Mouse (Mus musculus) hindbrain, embryonic 14.5 days (tissue): ENCODE data around the gene Gm42742. TPM values are rescaled to one million over a fixed set of nuclear protein-coding genes. Genes with fewer than 3 reads are reported as not detected.
A peak's percentile ranks its signal among the peaks of the same experiment; 100 is the strongest.

ENCODE experiments used
- ATAC-seq: fragments of 200-750 bp; cut with Nextera tagmentation; 2 replicates; pipeline ENCODE4 v1.8.0; 2017; ENCODE audit warnings: moderate number of reproducible peaks, mild to moderate bottlenecking, moderate TSS enrichment, moderate library complexity; ENCODE audit not compliant: low FRiP score
- DNase-seq: peaks from one replicate; pipeline ENCODE4 v3.0.0-alpha.2; 2015; ENCODE audit warnings: low spot score
- H3K27ac ChIP-seq: fragments of 300-500 bp; sonication (generic); 2 replicates; pipeline ENCODE4 v1.5.1; 2014; ENCODE audit warnings: mild to moderate bottlenecking, moderate library complexity
- H3K27me3 ChIP-seq: fragments of 300-500 bp; sonication (generic); 2 replicates; pipeline ENCODE4 v1.6.1; 2014; ENCODE audit warnings: mild to moderate bottlenecking, low read length, mixed read lengths; ENCODE audit not compliant: control insufficient read depth, insufficient read depth
- H3K36me3 ChIP-seq: fragments of 300-500 bp; sonication (generic); replicated peaks from 2 replicates; pipeline ENCODE4 v1.6.1; 2014; ENCODE audit not compliant: control insufficient read depth, insufficient read depth
- H3K4me1 ChIP-seq: fragments of 300-500 bp; sonication (generic); replicated peaks from 2 replicates; pipeline ENCODE4 v1.6.1; 2014; ENCODE audit warnings: antibody characterized with exemption, low read length, mixed read lengths; ENCODE audit not compliant: control insufficient read depth, insufficient read depth
- H3K4me2 ChIP-seq: fragments of 300-500 bp; sonication (generic); replicated peaks from 2 replicates; pipeline ENCODE4 v1.6.1; 2014; ENCODE audit warnings: mild to moderate bottlenecking, moderate library complexity
- H3K4me3 ChIP-seq: fragments of 300-500 bp; sonication (generic); replicated peaks from 2 replicates; pipeline ENCODE4 v1.5.1; 2014; ENCODE audit warnings: mild to moderate bottlenecking, low read length
- H3K9ac ChIP-seq: fragments of 300-500 bp; sonication (generic); 2 replicates; pipeline ENCODE4 v1.6.1; 2014
- H3K9me3 ChIP-seq: fragments of 300-500 bp; sonication (generic); 2 replicates; pipeline ENCODE4 v1.6.1; 2016; ENCODE audit warnings: low read length; ENCODE audit not compliant: control insufficient read depth
- WGBS: fragments of 180-500 bp; shearing (Covaris S2); extraction: QIAGEN DNeasy Blood & Tissue Kit; methylation state at CpG from one replicate; pipeline ENCODE4 v1.1.7; 2014; 5-methylcytosine and 5-hydroxymethylcytosine counted together
- polyA plus RNA-seq: library from polyadenylated mRNA; unstranded; fragments of >200 nt; fragmentation: Nextera tagmentation; extraction: Ambion mirVana; gene quantifications from 2 replicates; pipeline ENCODE4 v1.2.1, GENCODE M21; 2014

Gm42742 gene
- polyA plus RNA-seq, 1 experiment from 2014 or later = 52.3 TPM

DNA sequence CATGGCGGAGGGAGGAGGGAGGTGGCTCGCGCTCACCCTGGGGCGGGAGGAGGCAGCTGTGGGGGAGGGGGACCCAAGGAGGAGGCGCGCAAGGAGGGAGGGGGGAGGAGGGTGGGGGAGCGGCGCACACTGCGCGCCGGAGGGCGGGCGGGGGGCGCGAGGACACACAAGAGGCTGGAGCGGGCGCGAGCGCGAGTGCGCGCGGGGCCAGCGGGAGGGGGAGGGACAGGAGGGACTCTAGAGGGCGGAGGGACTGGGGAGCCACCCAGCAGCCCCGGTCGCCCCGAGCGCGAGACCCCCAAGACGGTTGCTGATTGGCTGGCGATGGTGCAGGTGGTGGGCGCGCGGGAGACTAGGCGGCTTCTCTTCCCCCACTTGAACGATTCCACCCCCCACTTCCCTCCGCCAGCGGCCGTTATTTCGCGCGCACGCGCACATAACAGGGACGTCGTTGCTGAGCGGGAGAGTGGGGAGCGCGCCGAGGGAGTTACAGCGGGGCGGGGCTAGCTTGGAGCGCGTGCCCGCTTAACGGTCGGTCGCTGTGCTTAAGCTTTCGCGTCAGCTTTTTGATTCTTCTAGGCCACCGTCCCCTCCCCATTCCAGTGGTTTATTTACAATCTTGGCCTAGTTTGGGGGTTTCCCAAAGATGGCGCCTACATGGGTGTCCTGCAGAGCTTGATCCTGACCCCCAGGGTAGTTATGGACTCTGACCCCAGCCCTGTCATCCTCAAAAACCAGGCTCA lies 6.3 kb upstream of the Gm42742 start, which contains the start of gene Maz:
Maz (minus strand) TSS at position 54 of the 743 bp plus-strand sequence.
- under 1% methylated on average over 52 of the region's 63 CpGs for WGBS

GRCm38 (mm10) chr7:127026616-127026983 lies 5.7 kb upstream of the Gm42742 start:
- WGBS = no CpG with 5 or more reads among the region's 48 CpGs
- ATAC-seq = no peak; the same call in 1 of the 2 replicates
- Histone ChIP-seq H3K9me3 (no peaks in the 10 kb centered on the region), H3K4me3 (peak overlapping the region; percentile 92), H3K9ac (peak overlapping the region; percentile 99), H3K4me2 (peak overlapping the region; percentile 90), H3K27ac (peak overlapping the region; percentile 100), H3K36me3 (peaks cover 32% of the 10 kb centered on the region), H3K27me3 (no peaks in the 10 kb centered on the region), H3K4me1 (peaks cover 35% of the 10 kb centered on the region)
- DNase-seq = peak; percentile 82

More for the DNA sequence above, 6.3 kb upstream of the Gm42742 start, which contains the start of gene Maz:
- Histone ChIP-seq H3K27ac (peak within 1 kb of the TSS; percentile 100), H3K27me3 (no peaks in the 10 kb centered on the region), H3K36me3 (peaks cover 30% of the 10 kb centered on the region), H3K4me1 (peaks cover 33% of the 10 kb centered on the region), H3K4me2 (peak within 1 kb of the TSS; percentile 90), H3K4me3 (peak within 1 kb of the TSS; percentile 92), H3K9me3 (no peaks in the 10 kb centered on the region), H3K9ac (peak within 1 kb of the TSS; percentile 99)
- ATAC-seq (peak; percentile 93), DNase-seq (peak; percentile 100)

GRCm38 (mm10) chr7:127026161-127026600 lies 5.3 kb upstream of the Gm42742 start:
- peaks cover 39% of the 10 kb centered on the region for H3K4me1 ChIP-seq

DNA sequence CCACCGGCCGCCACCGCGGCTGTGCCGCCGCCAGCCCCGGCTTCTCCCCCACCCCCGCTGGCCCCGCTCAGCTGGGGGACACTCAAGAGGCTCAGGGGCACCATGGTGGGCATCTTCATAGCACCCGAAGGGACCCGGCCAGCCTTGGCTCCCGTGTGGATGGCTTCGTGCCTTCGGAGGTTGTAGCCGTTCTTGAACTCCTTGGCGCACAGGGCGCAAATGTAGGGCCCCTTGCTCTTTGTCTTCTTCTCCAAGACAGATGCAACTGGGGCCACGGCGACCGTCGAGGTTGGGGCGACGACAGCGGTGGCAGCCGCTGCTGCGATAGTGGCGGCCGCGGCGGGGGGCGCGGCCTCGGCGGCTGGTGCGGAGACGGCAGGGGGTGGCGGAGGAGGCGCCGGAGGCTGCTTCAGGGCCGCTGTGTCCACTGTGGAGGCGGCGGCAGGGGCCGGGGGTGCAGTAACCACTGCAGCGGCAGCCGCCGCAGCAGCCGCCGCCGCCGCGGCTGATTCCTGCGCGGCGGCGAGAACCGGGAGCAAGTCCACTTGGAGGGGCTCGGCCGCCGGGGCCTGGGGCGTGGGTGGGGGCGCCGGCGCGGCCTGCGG lies 4.8 kb upstream of the Gm42742 start:
- peak overlapping the region; percentile 92 for H3K4me3 ChIP-seq
- DNase-seq (no peak), ATAC-seq (no peak)
- peaks cover 44% of the 10 kb centered on the region for H3K4me1 ChIP-seq
- under 1% methylated on average over 23 of the region's 65 CpGs for WGBS
- H3K36me3 ChIP-seq = peaks cover 32% of the 10 kb centered on the region
- peak overlapping the region; percentile 90 for H3K4me2 ChIP-seq
- peak overlapping the region; percentile 100 for H3K27ac ChIP-seq
- H3K9me3 ChIP-seq = no peaks in the 10 kb centered on the region
- H3K9ac ChIP-seq = peak overlapping the region; percentile 99
- H3K27me3 ChIP-seq = no peaks in the 10 kb centered on the region

More at GRCm38 (mm10) chr7:127026161-127026600, 5.3 kb upstream of the Gm42742 start:
- ATAC-seq (peak; percentile 7), DNase-seq (peak; percentile 43)
- Histone ChIP-seq H3K4me3 (peak overlapping the region; percentile 92), H3K27ac (peak overlapping the region; percentile 100), H3K27me3 (no peaks in the 10 kb centered on the region), H3K9me3 (no peaks in the 10 kb centered on the region), H3K9ac (peak overlapping the region; percentile 99), H3K36me3 (peaks cover 32% of the 10 kb centered on the region), H3K4me2 (peak overlapping the region; percentile 90)
- WGBS = 0% methylated on average over 18 of the region's 48 CpGs

GRCm38 (mm10) chr7:127024755-127025555 lies 4.1 kb upstream of the Gm42742 start:
- peak; percentile 74 for DNase-seq
- Histone ChIP-seq H3K27ac (peak overlapping the region; percentile 100), H3K4me3 (peak overlapping the region; percentile 92), H3K9me3 (no peaks in the 10 kb centered on the region), H3K4me2 (peak overlapping the region; percentile 90), H3K36me3 (peaks cover 32% of the 10 kb centered on the region), H3K4me1 (peaks cover 51% of the 10 kb centered on the region), H3K27me3 (no peaks in the 10 kb centered on the region), H3K9ac (peak overlapping the region; percentile 99)
- ATAC-seq = peak; percentile 21; the same call in 1 of the 2 replicates
- 1% methylated on average over 30 of the region's 30 CpGs for WGBS

- ATAC-seq = no peak
- Histone ChIP-seq H3K4me3 (peak overlapping the region; percentile 92), H3K9ac (peak overlapping the region; percentile 99), H3K9me3 (no peaks in the 10 kb centered on the region), H3K27ac (peak overlapping the region; percentile 100), H3K4me1 (peaks cover 55% of the 10 kb centered on the region), H3K27me3 (no peaks in the 10 kb centered on the region), H3K36me3 (peaks cover 32% of the 10 kb centered on the region), H3K4me2 (peak overlapping the region; percentile 90)
- no peak for DNase-seq
- WGBS = 23% methylated on average over 19 of the region's 19 CpGs
Observed at GRCm38 (mm10) chr7:127023896-127024690, 3.2 kb upstream of the Gm42742 start.

DNA sequence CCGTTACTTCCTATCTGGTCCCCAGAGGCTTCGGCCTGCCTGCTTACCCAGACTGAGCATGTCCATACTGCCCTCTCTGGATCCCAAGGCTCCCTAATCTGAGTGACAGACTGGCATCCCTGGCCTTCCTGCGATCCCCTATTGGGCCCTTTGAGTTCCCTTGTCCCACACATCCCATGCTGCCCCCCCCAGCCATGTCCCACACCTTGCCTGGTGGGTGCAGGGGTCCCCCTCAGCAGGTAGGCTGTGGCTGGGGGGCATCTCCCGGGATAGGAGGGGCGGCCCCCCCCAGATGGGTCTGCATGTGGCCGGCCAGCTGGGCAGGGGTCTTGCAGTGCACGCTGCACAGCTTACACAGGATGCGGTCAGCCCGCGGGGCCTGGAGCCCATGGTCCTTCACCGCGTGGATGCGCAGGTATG lies 2.4 kb upstream of the Gm42742 start:
- Histone ChIP-seq H3K4me3 (peak overlapping the region; percentile 92), H3K27ac (no peak overlapping the region), H3K9ac (peak overlapping the region; percentile 99), H3K36me3 (peaks cover 32% of the 10 kb centered on the region), H3K27me3 (no peaks in the 10 kb centered on the region), H3K4me1 (peaks cover 55% of the 10 kb centered on the region), H3K9me3 (no peaks in the 10 kb centered on the region), H3K4me2 (peak overlapping the region; percentile 90)
- WGBS = 71% methylated on average over 13 of the region's 13 CpGs
- DNase-seq = no peak
- ATAC-seq = no peak

DNA sequence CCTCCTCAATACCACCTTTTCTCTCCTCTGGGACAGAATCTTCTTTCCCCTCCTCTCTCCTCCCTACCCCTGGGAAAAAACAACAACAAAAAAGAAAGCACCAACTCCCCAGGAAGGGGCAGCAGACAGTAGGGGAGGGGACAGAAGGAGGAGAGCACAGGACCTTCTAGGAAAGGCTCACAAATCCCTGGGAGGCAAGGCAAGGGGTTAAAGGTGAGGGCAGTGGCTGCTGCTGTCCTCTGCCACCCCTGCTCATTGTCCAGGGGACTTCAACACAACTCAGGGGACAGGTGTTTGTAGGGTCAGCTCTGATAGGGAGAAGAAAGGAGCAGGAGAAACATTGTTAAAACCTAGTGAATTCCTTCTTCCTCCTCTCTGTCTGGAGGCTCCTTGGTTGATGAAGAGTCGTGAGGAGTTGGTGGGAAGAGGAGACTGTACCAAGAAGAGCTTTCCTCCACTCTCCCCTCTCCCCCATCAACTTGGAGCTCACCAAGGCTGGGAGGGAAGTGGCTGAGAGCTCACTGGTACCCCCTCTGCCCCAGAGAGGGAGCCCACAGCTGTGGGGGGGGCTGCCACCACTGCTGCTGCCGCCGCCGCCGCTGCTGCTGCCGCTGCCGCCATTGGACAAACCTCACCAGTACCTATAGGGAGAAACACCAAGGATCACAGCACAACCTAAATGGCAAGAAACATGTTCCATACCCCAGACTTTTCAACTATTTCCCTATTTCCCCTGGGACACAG lies 1.8 kb upstream of the Gm42742 start:
- ATAC-seq = no peak
- Histone ChIP-seq H3K9me3 (no peaks in the 10 kb centered on the region), H3K27ac (no peak overlapping the region), H3K4me1 (peaks cover 51% of the 10 kb centered on the region), H3K4me2 (peak overlapping the region; percentile 90), H3K9ac (peak overlapping the region; percentile 99), H3K27me3 (no peaks in the 10 kb centered on the region), H3K36me3 (peaks cover 32% of the 10 kb centered on the region), H3K4me3 (peak overlapping the region; percentile 92; the same call in 1 of the 2 replicates)
- WGBS = 74% methylated on average over 7 of the region's 7 CpGs
- no peak for DNase-seq
